Mouse (Mus musculus) induced T-regulatory cell, adult 2 months (primary cell): ENCODE data around the gene Ell.

Experiments used
- DNase-seq: peaks from one replicate; pipeline ENCODE4 v3.0.0-alpha.2; 2012; ENCODE audit warnings: low read depth

Gene Ell

DNA sequence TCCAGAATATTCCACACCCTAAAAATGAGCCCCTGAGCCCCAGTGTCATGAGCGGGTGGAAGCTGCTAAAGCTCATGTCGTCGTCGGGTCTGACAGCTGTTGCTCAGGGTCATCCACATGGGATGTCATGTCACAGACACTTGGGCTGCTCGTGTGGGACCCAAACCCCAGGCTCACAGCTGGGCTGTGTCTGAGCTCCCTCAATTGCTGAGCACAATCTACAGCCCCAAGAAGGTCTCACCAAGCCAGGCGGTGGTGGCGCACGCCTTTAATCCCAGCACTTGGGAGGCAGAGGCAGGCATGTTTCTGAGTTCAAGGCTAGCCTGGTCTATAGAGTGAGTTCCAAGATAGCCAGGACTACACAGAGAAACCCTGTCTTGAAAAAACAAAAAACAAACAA, 76.0 kb downstream of the Ell start:
- no peak for DNase-seq

DNA sequence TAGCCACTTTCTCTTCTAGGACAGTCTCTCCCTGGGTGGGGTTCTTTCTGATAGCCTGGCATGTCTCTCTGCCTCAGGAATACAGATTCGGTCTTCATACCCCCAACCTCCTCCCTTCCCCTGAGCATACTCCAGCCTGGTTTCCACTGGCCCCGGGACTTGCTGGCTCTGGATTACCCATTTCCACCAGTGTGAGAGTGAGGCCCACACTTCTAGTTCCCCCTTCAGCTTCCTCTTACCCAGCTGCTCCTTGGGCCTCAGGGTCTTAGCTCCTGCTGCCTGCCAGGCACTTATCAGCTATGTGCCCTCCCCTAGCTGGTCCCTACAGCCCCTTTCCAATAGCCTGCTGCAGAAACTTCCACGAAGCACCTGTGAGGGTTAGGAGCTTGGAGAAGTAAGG, 76.6 kb downstream of the Ell start, which contains the start of gene Lrrc25:
Lrrc25 (plus strand) TSS at position 262 of the 400 bp plus-strand sequence.
- no peak for DNase-seq

DNA sequence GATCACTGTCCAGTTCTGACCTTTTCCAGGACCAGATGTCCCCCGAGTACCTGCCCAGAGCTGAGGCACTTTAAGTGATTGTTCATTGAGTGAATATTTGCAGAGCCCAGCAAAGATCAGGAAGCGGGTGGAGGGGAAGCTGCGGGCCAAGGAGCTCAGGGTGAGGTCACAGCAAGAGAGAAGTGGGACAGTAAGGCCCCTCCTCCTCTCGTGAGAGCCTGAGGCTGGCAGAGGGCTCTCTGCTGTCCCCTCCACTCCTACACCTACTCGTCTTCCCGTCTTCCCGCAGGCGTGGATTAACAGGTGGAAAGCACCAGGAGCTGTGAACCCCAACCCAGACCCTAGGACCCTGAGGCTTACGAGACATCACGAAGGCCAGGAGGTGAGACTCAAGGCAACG, 77.4 kb downstream of the Ell start:
- DNase-seq: peak; percentile 21

DNA sequence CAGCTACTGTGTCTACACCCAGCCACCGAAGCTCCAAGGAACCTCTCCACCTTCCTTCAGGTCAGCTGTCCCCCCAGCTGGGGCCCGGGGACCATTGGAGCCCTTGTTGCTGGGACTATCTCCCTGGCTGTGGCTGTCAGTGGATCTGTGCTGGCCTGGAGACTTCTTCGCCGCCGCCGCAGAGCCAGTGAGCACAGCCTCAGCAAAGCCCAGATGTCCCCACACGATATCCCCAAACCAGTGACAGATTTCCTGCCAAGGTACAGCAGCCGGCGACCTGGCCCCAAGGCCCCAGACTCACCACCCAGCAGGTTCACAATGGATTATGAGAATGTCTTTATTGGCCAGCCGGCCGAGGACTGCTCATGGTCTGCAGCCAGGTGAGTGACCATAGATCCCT, 78.7 kb downstream of the Ell start:
- DNase-seq: no peak

DNA sequence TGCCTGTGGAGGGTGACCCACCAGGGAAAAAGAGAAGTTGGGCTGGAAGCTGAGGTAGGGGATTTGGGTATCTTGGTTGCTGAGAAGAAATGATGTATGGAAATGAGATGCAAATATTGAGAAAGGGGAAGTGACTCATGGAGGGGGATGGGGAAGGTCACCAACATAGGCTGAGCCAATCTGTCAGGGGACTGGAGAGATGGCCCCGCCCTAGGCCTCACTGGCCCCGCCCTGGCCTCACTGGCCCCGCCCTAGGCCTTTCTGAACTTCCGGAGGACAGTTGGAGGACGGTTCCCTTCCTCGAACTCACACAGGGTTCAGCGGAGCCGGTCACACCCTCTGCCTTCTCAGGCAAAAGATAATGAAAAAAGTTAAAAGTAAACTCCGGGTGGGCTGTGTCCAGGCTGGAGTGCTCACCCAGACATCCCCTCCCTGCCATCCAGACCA, 79.7 kb downstream of the Ell start:
- DNase-seq: peak; percentile 87

DNA sequence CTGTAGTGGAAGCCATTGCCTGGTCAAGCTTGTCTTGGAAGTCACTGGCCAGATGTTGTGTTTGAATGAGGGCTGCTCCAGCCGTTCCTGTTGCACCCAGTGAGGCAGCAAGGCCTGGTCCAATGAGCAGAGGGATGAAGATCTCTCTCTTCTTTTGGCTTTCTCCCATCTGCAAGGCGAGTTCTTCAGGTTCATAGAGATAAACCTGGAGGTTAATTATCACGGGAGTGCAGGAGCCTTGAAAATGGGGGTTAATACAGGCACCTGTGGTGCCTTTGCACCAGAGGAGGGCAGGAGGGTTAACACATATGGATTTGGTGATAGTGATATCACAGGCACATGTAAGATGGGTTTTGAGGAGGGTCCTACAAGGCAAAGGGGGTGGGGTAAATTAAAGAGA, 83.0 kb downstream of the Ell start:
- DNase-seq: no peak

DNA sequence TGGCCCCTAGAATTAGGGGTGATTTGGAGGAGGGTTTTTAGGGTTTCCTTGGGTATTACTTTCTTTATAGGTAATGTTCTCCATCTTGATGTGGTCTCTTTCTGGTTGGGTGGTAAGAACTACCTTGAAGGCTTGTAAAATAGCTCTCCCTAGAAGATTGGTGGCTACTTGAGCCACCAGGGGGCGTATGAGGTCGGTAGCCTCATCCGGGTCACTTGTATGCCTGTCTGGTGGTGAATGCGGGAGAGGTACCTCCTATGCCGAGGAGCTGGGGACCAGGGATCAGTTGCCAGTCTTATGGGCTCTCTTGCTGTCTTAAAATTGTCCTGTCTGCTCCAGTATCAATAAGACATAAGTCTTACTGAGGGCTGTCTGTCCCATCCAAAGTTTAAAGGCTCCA, 85.8 kb downstream of the Ell start:
- DNase-seq: peak; percentile 85

DNA sequence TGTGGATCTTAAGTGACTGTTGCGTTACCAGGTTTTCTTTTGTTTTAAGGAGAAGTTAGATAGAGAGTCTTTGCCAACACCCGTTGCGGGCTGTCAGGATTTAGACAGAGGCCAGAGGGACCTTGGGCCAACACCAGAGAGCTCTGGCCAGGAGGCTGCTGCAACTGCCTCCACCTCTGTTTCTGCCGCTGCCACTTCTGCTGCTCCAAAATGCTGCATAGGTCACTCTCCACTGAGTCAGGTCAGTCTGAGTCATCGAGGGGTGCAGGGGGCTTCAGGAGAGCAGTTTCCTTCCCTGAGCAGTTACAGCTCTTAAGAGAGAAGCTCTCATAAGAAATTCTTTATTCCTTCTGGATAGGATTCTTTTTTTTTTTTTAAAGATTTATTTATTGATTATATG, 87.8 kb downstream of the Ell start:
- DNase-seq: no peak

DNA sequence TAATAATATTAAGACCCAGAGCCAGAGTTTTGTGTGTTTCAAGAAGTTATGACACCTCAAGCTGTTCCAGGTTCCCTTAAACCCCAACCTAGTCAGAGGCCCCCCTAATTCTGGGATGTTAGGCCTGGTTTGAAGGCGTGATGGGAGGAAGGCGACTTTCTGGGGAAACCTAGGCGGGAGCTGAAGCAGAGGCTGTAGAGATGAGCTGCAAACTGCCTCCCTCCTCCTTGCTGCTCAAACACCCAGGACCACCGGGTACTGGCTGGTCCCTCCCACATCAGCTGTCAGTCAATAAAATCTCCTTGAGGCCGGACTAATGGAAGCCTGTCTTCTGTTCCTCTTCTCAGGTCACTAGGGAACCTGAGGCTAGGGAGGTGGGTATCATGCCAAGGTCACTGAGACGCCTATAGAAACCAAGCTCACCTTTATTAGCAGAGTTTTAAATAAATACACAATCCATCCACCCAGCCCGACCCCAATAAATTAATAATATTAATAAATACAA, 89.8 kb downstream of the Ell start:
- no peak for DNase-seq

DNA sequence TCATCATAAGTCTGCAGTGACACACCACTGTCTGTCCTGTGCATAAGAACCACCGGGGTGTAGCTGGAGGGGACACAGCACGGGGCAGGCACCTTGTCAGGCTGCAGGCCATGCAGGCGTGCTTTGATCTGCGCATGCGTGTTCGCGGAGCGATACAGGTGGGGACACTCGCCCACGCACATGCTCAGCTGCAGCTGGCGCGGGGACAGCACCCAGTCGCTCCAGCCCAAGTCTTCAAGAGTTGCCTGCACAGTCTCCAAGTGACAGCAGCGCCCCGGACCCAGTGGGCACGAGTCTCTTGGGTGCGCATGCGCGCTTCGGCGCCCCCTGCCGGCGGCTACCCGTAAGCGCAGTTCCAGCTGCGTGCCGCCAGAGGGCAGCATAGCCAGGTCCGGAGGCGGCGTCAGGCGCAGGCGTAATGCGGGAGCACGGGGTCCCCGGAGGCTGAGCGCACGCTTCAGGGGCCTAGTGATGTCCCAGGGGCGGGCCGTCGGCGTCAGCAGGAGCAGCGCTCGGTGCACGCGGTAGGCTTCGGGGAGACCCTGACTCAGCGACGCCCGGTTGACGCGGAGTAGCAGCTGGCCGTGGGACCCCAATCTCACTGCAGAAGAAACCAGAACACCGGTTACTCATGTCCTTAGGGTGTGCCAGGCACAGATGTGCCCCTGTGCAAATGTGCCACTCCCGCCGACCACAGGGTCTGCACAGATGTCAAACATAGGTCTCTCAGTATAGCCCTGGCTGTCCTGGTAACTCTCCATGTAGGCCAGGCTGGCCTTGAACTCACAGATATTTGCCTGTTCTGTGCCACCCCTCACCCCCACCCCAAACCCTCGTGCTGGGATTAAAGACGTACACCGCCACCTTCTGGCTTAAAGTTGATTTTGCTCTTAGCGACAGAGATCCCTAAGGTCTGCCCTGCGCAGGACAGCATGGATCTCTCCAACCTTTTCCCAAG, 90.6 kb downstream of the Ell start:
- peak; percentile 95 for DNase-seq

DNA sequence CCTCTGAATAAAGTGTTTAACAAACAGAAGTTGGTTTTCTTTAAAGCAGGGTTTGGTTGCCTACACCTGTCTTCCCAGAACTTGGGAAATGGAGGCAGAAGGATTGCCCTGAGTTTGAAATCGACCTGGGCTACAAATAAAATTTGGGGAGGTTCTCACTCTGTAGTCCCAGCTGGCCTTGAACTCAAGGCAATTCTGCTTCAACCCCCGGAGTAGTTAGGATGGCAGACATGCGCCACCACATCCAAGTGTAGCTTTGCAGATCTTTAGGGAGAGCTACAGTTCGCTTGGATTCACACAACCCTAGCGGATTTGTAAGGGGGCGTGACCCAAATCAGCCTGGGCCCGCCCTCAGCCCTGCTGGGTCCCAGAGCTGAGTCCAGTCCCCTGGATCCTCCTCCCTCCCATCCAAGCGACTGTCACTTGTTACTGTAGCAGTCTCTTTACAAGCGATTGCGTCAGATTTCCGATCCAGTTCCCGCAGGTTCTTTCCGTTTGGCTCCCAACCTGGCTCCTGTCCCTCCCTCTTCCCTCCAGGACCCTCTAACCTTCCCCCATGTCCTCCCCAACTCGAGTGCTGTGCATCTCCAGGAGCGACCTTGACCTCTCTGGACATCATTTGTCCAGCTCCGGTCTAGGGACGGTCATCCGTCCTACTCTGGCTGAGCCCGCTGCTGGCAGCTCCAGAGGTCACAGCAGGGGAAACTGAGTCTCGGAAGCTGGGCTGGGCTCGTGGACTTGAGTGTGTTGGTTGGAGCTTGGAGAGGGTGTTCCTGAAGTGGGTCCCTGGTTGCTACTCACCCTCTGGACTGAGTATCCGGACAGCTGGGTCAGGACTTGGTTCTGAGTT, 91.5 kb downstream of the Ell start:
- peak; percentile 42 for DNase-seq

DNA sequence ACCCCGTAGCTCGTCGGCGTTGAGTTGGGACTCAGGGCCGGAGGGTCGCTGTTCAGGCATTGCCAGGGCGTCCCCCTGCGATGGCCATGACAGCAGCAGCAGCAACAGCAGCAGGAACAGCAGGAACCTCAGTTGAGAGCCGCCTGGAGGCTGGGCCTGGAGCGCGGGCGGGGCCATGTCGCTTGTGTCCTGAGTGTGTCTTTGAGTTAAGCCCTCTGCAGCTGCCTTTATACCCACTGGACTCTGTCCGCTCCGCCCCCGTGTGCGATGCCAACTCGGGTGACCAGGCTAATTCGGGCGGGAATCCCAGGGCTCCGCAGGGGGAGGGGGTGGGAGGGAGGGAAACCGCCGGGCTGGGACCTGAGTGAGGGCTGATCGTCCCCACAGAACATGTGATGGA, 92.2 kb downstream of the Ell start:
- DNase-seq: no peak

DNA sequence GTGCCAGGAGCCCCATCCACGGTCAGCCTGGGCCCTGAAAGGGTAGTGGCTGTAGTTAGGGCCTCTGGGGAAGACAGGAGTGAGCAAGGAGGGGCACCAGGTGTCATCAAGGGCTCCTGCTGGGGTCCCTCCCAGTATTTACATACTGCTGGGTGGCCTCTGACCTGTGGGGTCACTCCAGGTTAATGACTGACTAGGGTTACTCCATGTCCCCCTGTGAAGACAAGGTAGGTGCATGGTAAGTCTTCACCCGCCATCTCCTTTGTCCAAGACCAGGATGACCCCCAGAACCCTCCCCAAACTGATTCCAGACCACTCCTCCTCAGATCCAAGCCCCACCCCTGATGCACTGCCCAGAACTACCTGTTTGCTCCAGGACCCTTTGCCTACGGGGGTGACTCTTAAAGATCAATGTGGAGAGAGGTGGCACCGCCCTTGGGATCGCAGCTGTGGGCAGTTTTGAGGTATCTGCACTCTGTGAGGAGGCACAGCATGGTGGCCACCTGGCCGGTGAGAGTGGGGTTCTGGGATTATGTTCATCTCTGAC, 93.2 kb downstream of the Ell start, which contains the start of gene Gdf15:
Gdf15 (minus strand) TSS at position 111 of the 547 bp plus-strand sequence.
- no peak for DNase-seq

DNA sequence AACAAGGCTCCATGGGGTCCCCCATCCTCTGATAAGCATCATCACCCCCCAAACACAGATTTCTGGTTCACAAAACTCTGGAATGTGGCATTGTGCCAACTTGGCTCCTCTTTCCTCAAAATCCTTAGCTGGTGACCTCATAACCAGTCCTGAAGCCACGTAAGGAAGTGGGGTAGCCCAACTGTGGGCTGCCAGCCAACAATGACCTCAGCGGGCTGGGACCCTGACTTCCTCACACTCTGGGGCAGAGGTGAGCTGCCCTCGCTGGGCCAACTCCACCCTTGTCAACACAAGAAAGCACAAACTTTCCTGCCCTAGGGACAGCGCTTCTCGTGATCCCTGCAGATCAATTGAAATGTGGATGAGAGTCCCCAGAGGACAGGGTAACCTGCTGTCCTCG, 94.8 kb downstream of the Ell start:
- no peak for DNase-seq

DNA sequence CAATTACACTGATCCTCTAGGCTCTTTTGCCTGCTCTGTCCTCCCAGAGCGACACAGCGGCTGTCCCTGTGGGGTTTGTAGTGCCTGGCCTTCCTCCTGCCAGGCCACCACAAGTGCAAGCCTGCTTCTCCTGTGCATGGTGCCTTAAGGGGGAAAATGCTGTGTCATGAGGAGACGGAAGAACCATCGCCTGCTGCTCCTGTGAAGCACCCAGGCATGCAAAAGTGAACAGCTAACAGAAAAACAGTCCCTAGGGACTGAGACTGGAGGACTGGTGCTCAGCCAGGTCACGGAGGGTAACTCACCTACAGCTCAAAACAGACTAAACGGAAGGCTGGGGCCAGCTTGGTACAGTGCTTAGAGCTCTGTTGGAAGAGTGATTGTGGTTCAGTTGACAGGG, 96.3 kb downstream of the Ell start:
- DNase-seq: no peak

DNA sequence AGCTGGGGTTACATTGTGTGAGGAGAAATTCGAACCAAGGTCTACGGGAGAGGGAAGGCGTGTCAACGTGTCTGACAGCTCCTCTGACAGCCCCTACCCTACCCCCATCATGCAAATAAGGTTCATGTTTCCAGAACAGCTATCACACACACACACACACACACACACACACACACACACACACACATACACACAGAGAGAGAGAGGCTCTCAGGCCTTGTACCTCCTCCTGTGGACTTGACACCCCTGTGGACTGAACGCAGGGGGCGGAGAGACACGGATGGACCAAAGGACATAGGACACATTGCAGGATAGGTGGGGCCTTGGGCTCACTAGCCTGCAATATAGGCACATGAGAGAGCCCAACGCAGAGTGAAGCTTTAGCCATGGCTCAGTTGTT, 97.6 kb downstream of the Ell start:
- DNase-seq: no peak

DNA sequence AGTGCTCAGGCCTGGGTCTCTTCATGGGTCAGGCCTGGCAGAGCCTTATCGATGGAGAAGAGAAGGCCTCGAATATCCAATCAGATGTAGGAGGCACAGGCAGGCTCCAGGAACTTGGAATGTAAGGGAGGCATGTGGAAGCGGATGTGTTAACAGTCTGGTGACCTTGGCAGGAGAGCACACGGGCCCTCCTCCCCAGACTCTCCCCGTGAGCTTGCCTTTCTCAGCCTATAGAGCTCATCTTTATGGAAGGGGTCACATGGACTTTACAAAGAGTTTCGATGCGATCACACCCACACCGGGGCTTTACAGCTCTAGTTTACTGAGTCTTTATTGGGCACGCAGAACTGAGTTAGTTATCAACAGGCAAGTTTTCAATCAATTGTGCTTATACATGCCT, 99.5 kb downstream of the Ell start:
- DNase-seq: no peak
